In genomic region chr8:95156108-95156507, GRCm38 (mm10) we compare ENCODE assay signal across 1 mouse cellular context.
TF ChIP-seq lines count a peak whose summit lies in the region.

No protein-coding gene starts in this region.

TF ChIP-seq in MEL, 35 proteins besides CTCF, POLR2A, EP300 and RAD21:
- TF ChIP-seq NRF1 (IDR thresholded peaks at IDR 0.05; ENCODE audit: insufficient read depth, low read depth, low read length, poor library complexity, severe bottlenecking) (no peak), TCF12 (IDR thresholded peaks at IDR 0.05; ENCODE audit: low read depth, low read length) (peak; percentile 65; the same call in 1 of the 2 replicates), E2F4 (IDR thresholded peaks at IDR 0.05; ENCODE audit: borderline replicate concordance, low read depth, low read length) (no peak), TAL1 (IDR thresholded peaks at IDR 0.05; ENCODE audit: low read length) (peak; percentile 43; the same call in 1 of the 2 replicates), ETS1 (IDR thresholded peaks at IDR 0.05; ENCODE audit: low read depth, low read length) (0 out of 2 replicates have a peak, but pooled peaks have one; percentile 15)
